Mouse (Mus musculus) erythroblast, embryonic 14.5 days (primary cell): ENCODE measurements around the gene Spata1. TPM values are rescaled to one million over a fixed set of nuclear protein-coding genes. Genes with fewer than 3 reads are reported as not detected.

Experiments
- H3K27me3 ChIP-seq: 2 replicates; pipeline ENCODE4 v1.6.1; 2012; ENCODE audit warnings: inconsistent platforms; ENCODE audit not compliant: control insufficient read depth
- H3K36me3 ChIP-seq: 2 replicates; pipeline ENCODE4 v1.6.1; 2012; ENCODE audit warnings: mild to moderate bottlenecking, inconsistent platforms; ENCODE audit not compliant: control insufficient read depth
- H3K4me1 ChIP-seq: 2 replicates; pipeline ENCODE4 v1.6.1; 2012; ENCODE audit warnings: inconsistent platforms; ENCODE audit not compliant: control insufficient read depth
- H3K4me3 ChIP-seq: replicated peaks from 2 replicates; pipeline ENCODE3; 2012; ENCODE audit warnings: moderate library complexity, mild to moderate bottlenecking, inconsistent platforms
- H3K9me3 ChIP-seq: 2 replicates; pipeline ENCODE4 v1.6.1; 2012; ENCODE audit warnings: low read length, inconsistent platforms, mixed read lengths; ENCODE audit not compliant: control insufficient read depth
- GATA1 ChIP-seq: IDR thresholded peaks from 2 replicates; pipeline ENCODE4 v1.6.1; 2012; ENCODE audit warnings: low read length, inconsistent platforms, mixed read lengths
- TAL1 ChIP-seq: IDR thresholded peaks from 3 replicates; pipeline ENCODE4 v1.6.1; 2012; ENCODE audit warnings: low read length, inconsistent platforms, mixed read lengths
- polyA plus RNA-seq: library from polyadenylated mRNA; stranded (reverse); fragments of >175 nt; gene quantifications from 2 replicates; pipeline ENCODE4 v1.2.3, GENCODE M21; 2012

The Spata1 gene
- polyA plus RNA-seq, 1 experiment, result not detected

GRCm38 (mm10) chr3:146506711-146507110 is 7.2 kb upstream of the Spata1 start:
- TF ChIP-seq TAL1 (no peak), GATA1 (no peak)
- peaks cover 11% of the 10 kb centered on the region for H3K4me1 ChIP-seq
- H3K27me3 ChIP-seq, result no peaks in the 10 kb centered on the region
- peaks cover 100% of the 10 kb centered on the region for H3K36me3 ChIP-seq
- H3K4me3 ChIP-seq, result no peak overlapping the region
- H3K9me3 ChIP-seq, result no peaks in the 10 kb centered on the region

GRCm38 (mm10) chr3:146501601-146502123 is 2.1 kb upstream of the Spata1 start:
- peaks cover 53% of the 10 kb centered on the region for H3K36me3 ChIP-seq
- H3K4me3 ChIP-seq, result peak overlapping the region; percentile 93
- no peaks in the 10 kb centered on the region for H3K27me3 ChIP-seq
- no peak for TF ChIP-seq TAL1
- TF ChIP-seq GATA1, result no peak
- H3K9me3 ChIP-seq, result no peaks in the 10 kb centered on the region
- H3K4me1 ChIP-seq, result peaks cover 37% of the 10 kb centered on the region

GRCm38 (mm10) chr3:146500810-146501201 is 1.3 kb upstream of the Spata1 start:
- Histone ChIP-seq H3K27me3 (no peaks in the 10 kb centered on the region), H3K36me3 (peaks cover 45% of the 10 kb centered on the region), H3K4me1 (peaks cover 37% of the 10 kb centered on the region), H3K9me3 (no peaks in the 10 kb centered on the region), H3K4me3 (peak overlapping the region; percentile 93)
- TF ChIP-seq TAL1 (no peak), GATA1 (no peak)

GRCm38 (mm10) chr3:146500003-146500809 is 653 bp upstream of the Spata1 start:
- Histone ChIP-seq H3K36me3 (peaks cover 39% of the 10 kb centered on the region), H3K9me3 (no peaks in the 10 kb centered on the region), H3K4me3 (peak overlapping the region; percentile 93), H3K4me1 (peaks cover 37% of the 10 kb centered on the region), H3K27me3 (no peaks in the 10 kb centered on the region)
- TF ChIP-seq GATA1 (no peak), TAL1 (no peak)

GRCm38 (mm10) chr3:146498989-146499388 is 564 bp downstream of the Spata1 start:
- no peak for TF ChIP-seq GATA1
- TF ChIP-seq TAL1, result no peak
- no peaks in the 10 kb centered on the region for H3K9me3 ChIP-seq

GRCm38 (mm10) chr3:146494941-146495340 is 4.6 kb downstream of the Spata1 start:
- Histone ChIP-seq H3K4me1 (peaks cover 11% of the 10 kb centered on the region), H3K36me3 (no peaks in the 10 kb centered on the region), H3K27me3 (no peaks in the 10 kb centered on the region), H3K4me3 (no peak overlapping the region), H3K9me3 (no peaks in the 10 kb centered on the region)
- TF ChIP-seq TAL1 (no peak), GATA1 (no peak)

More at GRCm38 (mm10) chr3:146498989-146499388, 564 bp downstream of the Spata1 start:
- Histone ChIP-seq H3K27me3 (no peaks in the 10 kb centered on the region), H3K4me1 (peaks cover 37% of the 10 kb centered on the region), H3K4me3 (peak overlapping the region; percentile 93), H3K36me3 (peaks cover 26% of the 10 kb centered on the region)

- Histone ChIP-seq H3K9me3 (no peaks in the 10 kb centered on the region), H3K27me3 (no peaks in the 10 kb centered on the region), H3K4me3 (no peak overlapping the region), H3K4me1 (no peaks in the 10 kb centered on the region), H3K36me3 (no peaks in the 10 kb centered on the region)
- TF ChIP-seq TAL1, result no peak
- TF ChIP-seq GATA1, result no peak
These were observed 13.1 kb downstream of the Spata1 start for GRCm38 (mm10) chr3:146486464-146486863.

GRCm38 (mm10) chr3:146482044-146482443 is 17.5 kb downstream of the Spata1 start:
- Histone ChIP-seq H3K36me3 (no peaks in the 10 kb centered on the region), H3K9me3 (no peaks in the 10 kb centered on the region), H3K27me3 (no peaks in the 10 kb centered on the region), H3K4me1 (no peaks in the 10 kb centered on the region), H3K4me3 (no peak overlapping the region)
- TF ChIP-seq GATA1, result no peak

GRCm38 (mm10) chr3:146474428-146474827 is 25.1 kb downstream of the Spata1 start:
- no peaks in the 10 kb centered on the region for H3K27me3 ChIP-seq

More at GRCm38 (mm10) chr3:146474428-146474827, 25.1 kb downstream of the Spata1 start:
- no peaks in the 10 kb centered on the region for H3K9me3 ChIP-seq
- H3K4me3 ChIP-seq, result no peak overlapping the region
- no peaks in the 10 kb centered on the region for H3K36me3 ChIP-seq
- TF ChIP-seq GATA1 (no peak), TAL1 (no peak)
- H3K4me1 ChIP-seq, result no peaks in the 10 kb centered on the region
